Mouse (Mus musculus) liver, adult 2 months (tissue): ENCODE results near the gene C130026I21Rik. TPM values are rescaled to one million over a fixed set of nuclear protein-coding genes. Genes with fewer than 3 reads are reported as not detected.
"Not testable (repeated sequence)": the region's sequence is repeated elsewhere in the genome, so short reads cannot be mapped to it uniquely, and the experiment has no call there.

Experiments used
- DNase-seq: peaks from one replicate; pipeline ENCODE4 v3.0.0-alpha.2; 2011; ENCODE audit warnings: low read depth, low spot score; ENCODE audit errors: extremely low read depth
- H3K27ac ChIP-seq: fragments of 200-500 bp; replicated peaks from 2 replicates; pipeline ENCODE4 v1.5.1; 2012; ENCODE audit warnings: low read depth, mild to moderate bottlenecking, control low read depth, inconsistent platforms, low read length; ENCODE audit not compliant: insufficient read depth
- H3K27me3 ChIP-seq: fragments of 200-500 bp; 2 replicates; pipeline ENCODE4 v1.6.1; 2012; ENCODE audit warnings: mild to moderate bottlenecking, moderate library complexity, low read length, inconsistent platforms; ENCODE audit not compliant: control insufficient read depth, insufficient read depth
- H3K36me3 ChIP-seq: fragments of 200-500 bp; 2 replicates; pipeline ENCODE4 v1.6.1; 2012; ENCODE audit warnings: low read length, inconsistent platforms; ENCODE audit not compliant: control insufficient read depth, insufficient read depth
- H3K4me1 ChIP-seq: fragments of 200-500 bp; 2 replicates; pipeline ENCODE4 v1.6.1; 2011; ENCODE audit warnings: low read length; ENCODE audit not compliant: control insufficient read depth, insufficient read depth
- H3K4me3 ChIP-seq: fragments of 200-500 bp; 2 replicates; pipeline ENCODE4 v1.5.1; 2011; ENCODE audit warnings: low read depth, mild to moderate bottlenecking, control low read depth, low read length, moderate library complexity; ENCODE audit not compliant: insufficient read depth
- H3K79me2 ChIP-seq: fragments of 200-500 bp; 2 replicates; pipeline ENCODE4 v1.6.1; 2012; ENCODE audit warnings: inconsistent platforms, mild to moderate bottlenecking, low read length, moderate library complexity; ENCODE audit not compliant: control insufficient read depth, insufficient read depth
- H3K9ac ChIP-seq: fragments of 200-500 bp; 2 replicates; pipeline ENCODE4 v1.6.1; 2012; ENCODE audit warnings: low read depth, mild to moderate bottlenecking, control low read depth, inconsistent platforms, low read length
- WGBS: fragments of 180-500 bp; shearing (Covaris S2); methylation state at CpG from one replicate; pipeline ENCODE4 v1.1.7; 2018; 5-methylcytosine and 5-hydroxymethylcytosine counted together
- polyA plus RNA-seq: library from polyadenylated mRNA; depleted of rRNA; stranded (reverse); fragments of >200 nt; gene quantifications from 2 replicates; pipeline ENCODE4 v1.2.3, GENCODE M21; 2012
- total RNA-seq: library from RNA; depleted of rRNA; stranded (reverse); fragments of >200 nt; gene quantifications from 2 replicates; pipeline ENCODE4 v1.2.3, GENCODE M21; 2014

Gene C130026I21Rik
- total and polyA plus RNA-seq, 2 experiments = 0.09 TPM; not detected in 1

- H3K27me3 ChIP-seq, DNase-seq, H3K9ac ChIP-seq, H3K4me3 ChIP-seq, H3K27ac ChIP-seq, H3K36me3 ChIP-seq, H3K4me1 ChIP-seq, H3K79me2 ChIP-seq: not testable (repeated sequence)
- 91% methylated on average over 5 of the region's 6 CpGs for WGBS
Measured at GRCm38 (mm10) chr1:85033616-85034015, 236.8 kb downstream of the C130026I21Rik start.

GRCm38 (mm10) chr1:85030211-85030610 lies 240.2 kb downstream of the C130026I21Rik start:
- not testable (repeated sequence) for H3K27me3 ChIP-seq, H3K9ac ChIP-seq, H3K27ac ChIP-seq, H3K36me3 ChIP-seq, H3K79me2 ChIP-seq, H3K4me1 ChIP-seq, H3K4me3 ChIP-seq, DNase-seq
- WGBS = 56% methylated on average over 13 of the region's 14 CpGs

GRCm38 (mm10) chr1:85011933-85012332 lies 258.4 kb downstream of the C130026I21Rik start:
- not testable (repeated sequence) for H3K79me2 ChIP-seq, H3K27ac ChIP-seq, H3K36me3 ChIP-seq, H3K9ac ChIP-seq, DNase-seq, H3K4me1 ChIP-seq, H3K27me3 ChIP-seq, H3K4me3 ChIP-seq
- 97% methylated on average over 13 of the region's 13 CpGs for WGBS

- 85% methylated on average over 3 of the region's 3 CpGs for WGBS
Measured at GRCm38 (mm10) chr1:85010947-85011346, 259.4 kb downstream of the C130026I21Rik start.

GRCm38 (mm10) chr1:85007737-85008136 lies 262.6 kb downstream of the C130026I21Rik start:
- not testable (repeated sequence) for H3K4me3 ChIP-seq, H3K27me3 ChIP-seq, H3K36me3 ChIP-seq, DNase-seq, H3K9ac ChIP-seq, H3K27ac ChIP-seq, H3K79me2 ChIP-seq, H3K4me1 ChIP-seq
- 64% methylated on average over 1 of the region's 1 CpGs for WGBS

More at GRCm38 (mm10) chr1:85010947-85011346, 259.4 kb downstream of the C130026I21Rik start:
- H3K4me3 ChIP-seq, H3K4me1 ChIP-seq, DNase-seq, H3K9ac ChIP-seq, H3K79me2 ChIP-seq, H3K36me3 ChIP-seq, H3K27ac ChIP-seq, H3K27me3 ChIP-seq: not testable (repeated sequence)

- H3K4me3 ChIP-seq, H3K79me2 ChIP-seq, H3K4me1 ChIP-seq, DNase-seq, H3K36me3 ChIP-seq, H3K27ac ChIP-seq, H3K9ac ChIP-seq, H3K27me3 ChIP-seq: not testable (repeated sequence)
- 95% methylated on average over 7 of the region's 12 CpGs for WGBS
Measured at GRCm38 (mm10) chr1:84999241-84999640, 271.1 kb downstream of the C130026I21Rik start.

GRCm38 (mm10) chr1:84996305-84996704 lies 274.1 kb downstream of the C130026I21Rik start:
- not testable (repeated sequence) for H3K27ac ChIP-seq, H3K79me2 ChIP-seq, H3K27me3 ChIP-seq, H3K4me1 ChIP-seq, H3K9ac ChIP-seq, DNase-seq, H3K4me3 ChIP-seq, H3K36me3 ChIP-seq
- WGBS = 90% methylated on average over 5 of the region's 9 CpGs

- H3K4me1 ChIP-seq, H3K79me2 ChIP-seq, H3K4me3 ChIP-seq, H3K36me3 ChIP-seq, H3K27ac ChIP-seq, DNase-seq, H3K27me3 ChIP-seq, H3K9ac ChIP-seq: not testable (repeated sequence)
- WGBS = no CpG with 5 or more reads among the region's 1 CpGs
Measured at GRCm38 (mm10) chr1:84994461-84994860, 275.9 kb downstream of the C130026I21Rik start.

- not testable (repeated sequence) for H3K36me3 ChIP-seq, H3K4me3 ChIP-seq, H3K79me2 ChIP-seq, DNase-seq, H3K9ac ChIP-seq, H3K27me3 ChIP-seq, H3K4me1 ChIP-seq, H3K27ac ChIP-seq
- WGBS = 38% methylated on average over 2 of the region's 5 CpGs
Measured at GRCm38 (mm10) chr1:84993688-84994319, 276.6 kb downstream of the C130026I21Rik start.
